Mouse (Mus musculus) G1E (cell line): ENCODE results near the gene Lrmda. TPM values are rescaled to one million over a fixed set of nuclear protein-coding genes. Genes with fewer than 3 reads are reported as not detected.

ENCODE experiments used
- ATAC-seq: 2 replicates; pipeline ENCODE4 v1.8.0; 2016; ENCODE audit warnings: mild to moderate bottlenecking; ENCODE audit not compliant: insufficient number of reproducible peaks, poor library complexity, low FRiP score, severe bottlenecking; ENCODE audit errors: extremely low read depth
- DNase-seq: peaks from one replicate; pipeline ENCODE4 v3.0.0; 2012; ENCODE audit warnings: low spot score
- H3K27me3 ChIP-seq: 2 replicates; pipeline ENCODE4 v1.6.1; 2012; ENCODE audit warnings: mild to moderate bottlenecking, low read length, inconsistent platforms; ENCODE audit not compliant: insufficient read depth
- H3K36me3 ChIP-seq: replicated peaks from 2 replicates; pipeline ENCODE3; 2012; ENCODE audit warnings: mild to moderate bottlenecking, inconsistent platforms
- H3K4me1 ChIP-seq: 2 replicates; pipeline ENCODE4 v1.6.1; 2012; ENCODE audit warnings: low read depth, low read length, inconsistent platforms, mixed read lengths; ENCODE audit not compliant: insufficient read depth
- H3K4me3 ChIP-seq: 2 replicates; pipeline ENCODE4 v1.5.1; 2012; ENCODE audit warnings: low read depth, mild to moderate bottlenecking, inconsistent platforms, low read length, moderate library complexity, mixed read lengths
- H3K9me3 ChIP-seq: replicated peaks from 2 replicates; pipeline ENCODE4 v1.6.1; 2012; ENCODE audit warnings: inconsistent platforms
- CTCF ChIP-seq: IDR thresholded peaks from 2 replicates; pipeline ENCODE4 v1.5.1; 2012; ENCODE audit warnings: low read depth, low read length, inconsistent platforms, mixed read lengths
- GATA1 ChIP-seq: IDR thresholded peaks from 2 replicates; pipeline ENCODE4 v1.6.1; 2012; ENCODE audit warnings: borderline replicate concordance, low read length, inconsistent platforms, mixed read lengths
- GATA2 ChIP-seq: IDR thresholded peaks from 2 replicates; pipeline ENCODE4 v1.6.1; 2012; ENCODE audit warnings: low read depth, low read length, inconsistent platforms, borderline replicate concordance
- POLR2AphosphoS5 ChIP-seq: IDR thresholded peaks from 2 replicates; pipeline ENCODE4 v1.6.1; 2012; ENCODE audit warnings: low read depth, low read length, inconsistent platforms; ENCODE audit not compliant: insufficient replicate concordance
- TAL1 ChIP-seq: conservative IDR thresholded peaks from 2 replicates; pipeline ENCODE4 v1.6.1; 2012; ENCODE audit warnings: low read depth, low read length, inconsistent platforms, mixed read lengths
- polyA plus RNA-seq: library from polyadenylated mRNA; stranded (reverse); fragments of >175 nt; gene quantifications from 2 replicates; pipeline ENCODE4 v1.2.3, GENCODE M21; 2012
- total RNA-seq, 2 experiments: library from RNA; stranded (forward) in 1 of 2; stranded (reverse) in 1 of 2; fragments of 200-1000 nt in 1 of 2; fragments of >200 nt in 1 of 2; fragmentation: Nextera tagmentation in 1 of 2; gene quantifications; 2 replicates each; pipeline ENCODE4 v1.2.3; 2014 to 2017

Lrmda gene
- total and polyA plus RNA-seq, 3 experiments: not detected

DNA sequence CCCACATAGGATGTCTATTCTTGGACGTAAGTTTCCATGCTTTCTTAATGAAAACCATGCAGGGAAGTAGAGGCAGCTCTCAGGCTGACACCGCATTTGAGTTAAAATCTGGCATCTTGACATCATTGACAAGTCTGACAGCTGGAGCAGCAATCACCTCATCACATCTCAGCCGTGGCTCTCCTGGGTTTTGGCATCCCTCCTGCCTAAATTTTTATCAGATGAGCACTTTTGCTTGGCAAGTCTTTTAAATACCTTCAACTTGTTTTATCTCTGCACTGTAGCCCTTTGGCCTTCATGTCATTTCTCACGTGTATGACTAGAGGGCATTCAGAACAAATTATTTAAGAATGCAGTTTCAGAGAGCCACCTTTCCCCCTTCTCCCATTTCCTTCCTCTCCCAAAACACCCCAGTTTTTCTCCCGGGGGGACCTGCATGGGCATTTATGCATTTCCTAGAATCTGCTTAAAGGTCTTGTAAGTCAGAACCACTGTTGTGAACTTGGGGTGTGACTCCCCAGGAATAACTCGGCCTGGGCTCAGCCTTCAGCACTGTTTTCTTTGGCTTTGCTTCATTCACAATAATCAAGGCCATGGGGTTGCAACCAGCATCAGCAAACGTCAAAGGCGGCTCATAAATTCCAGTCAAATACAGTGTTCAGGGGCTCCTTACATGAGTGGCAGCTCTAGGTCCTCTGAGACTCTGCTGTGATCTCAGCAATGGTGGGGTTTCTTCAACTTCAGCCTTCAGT, 975.8 kb downstream of the Lrmda start:
- Histone ChIP-seq H3K4me3 (no peak overlapping the region), H3K36me3 (no peaks in the 10 kb centered on the region), H3K27me3 (no peaks in the 10 kb centered on the region), H3K9me3 (peaks cover 4% of the 10 kb centered on the region; the same call in 1 of the 2 replicates), H3K4me1 (no peaks in the 10 kb centered on the region)
- ATAC-seq (no peak), DNase-seq (no peak)
- no peak for TF ChIP-seq POLR2AphosphoS5

DNA sequence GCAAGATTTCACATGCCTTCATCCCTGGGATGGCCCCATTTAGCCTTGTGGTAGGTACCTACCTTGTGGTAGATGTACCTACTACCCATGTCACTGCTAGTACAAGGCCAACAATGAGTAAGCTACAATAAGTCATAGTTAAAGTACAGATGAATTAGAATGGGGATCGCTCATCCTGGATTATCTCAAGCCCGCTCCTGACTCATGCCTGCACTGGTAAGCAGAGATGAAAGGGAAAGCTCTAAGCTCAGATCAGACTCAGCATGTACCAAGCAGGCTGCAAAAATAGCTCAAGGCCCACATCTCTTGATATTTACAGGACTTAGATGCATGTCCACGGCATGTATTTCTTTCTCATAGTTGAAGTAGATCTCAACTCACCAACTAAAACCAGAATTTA, 979.4 kb downstream of the Lrmda start:
- no peaks in the 10 kb centered on the region for H3K4me1 ChIP-seq
- H3K36me3 ChIP-seq: no peaks in the 10 kb centered on the region
- ATAC-seq (no peak), DNase-seq (no peak)
- H3K9me3 ChIP-seq: peaks cover 4% of the 10 kb centered on the region; the same call in 1 of the 2 replicates
- H3K27me3 ChIP-seq: no peaks in the 10 kb centered on the region
- TF ChIP-seq CTCF (no peak), POLR2AphosphoS5 (no peak), GATA1 (no peak), GATA2 (no peak), TAL1 (no peak)
- no peak overlapping the region for H3K4me3 ChIP-seq

DNA sequence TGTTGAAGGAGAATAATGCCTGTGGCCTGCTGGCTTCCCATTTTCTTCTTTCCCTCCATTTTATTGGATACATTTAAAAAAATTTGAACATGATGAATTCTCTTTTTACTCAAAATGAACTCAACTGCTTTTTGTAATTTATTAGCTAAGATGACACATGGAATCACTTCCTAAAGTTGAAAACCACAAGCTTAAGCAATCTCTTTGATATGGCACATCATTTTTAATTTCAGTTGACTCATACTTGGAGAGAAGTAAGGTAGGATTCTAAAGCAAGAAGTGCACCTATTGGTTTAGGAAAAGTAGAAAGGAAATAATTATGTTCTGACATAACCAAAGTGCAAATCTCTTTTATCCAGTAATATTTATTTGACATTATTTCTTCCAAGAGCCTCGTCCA, 992.5 kb downstream of the Lrmda start:
- TF ChIP-seq POLR2AphosphoS5: no peak
- TF ChIP-seq CTCF: no peak
- no peak for TF ChIP-seq GATA1
- TF ChIP-seq GATA2: no peak
- DNase-seq (no peak), ATAC-seq (no peak)
- H3K4me1 ChIP-seq: no peaks in the 10 kb centered on the region
- H3K36me3 ChIP-seq: no peaks in the 10 kb centered on the region
- H3K4me3 ChIP-seq: no peak overlapping the region
- H3K9me3 ChIP-seq: 0 out of 2 replicates have a peak, but pooled peaks cover 6% of the 10 kb centered on the region
- H3K27me3 ChIP-seq: no peaks in the 10 kb centered on the region

DNA sequence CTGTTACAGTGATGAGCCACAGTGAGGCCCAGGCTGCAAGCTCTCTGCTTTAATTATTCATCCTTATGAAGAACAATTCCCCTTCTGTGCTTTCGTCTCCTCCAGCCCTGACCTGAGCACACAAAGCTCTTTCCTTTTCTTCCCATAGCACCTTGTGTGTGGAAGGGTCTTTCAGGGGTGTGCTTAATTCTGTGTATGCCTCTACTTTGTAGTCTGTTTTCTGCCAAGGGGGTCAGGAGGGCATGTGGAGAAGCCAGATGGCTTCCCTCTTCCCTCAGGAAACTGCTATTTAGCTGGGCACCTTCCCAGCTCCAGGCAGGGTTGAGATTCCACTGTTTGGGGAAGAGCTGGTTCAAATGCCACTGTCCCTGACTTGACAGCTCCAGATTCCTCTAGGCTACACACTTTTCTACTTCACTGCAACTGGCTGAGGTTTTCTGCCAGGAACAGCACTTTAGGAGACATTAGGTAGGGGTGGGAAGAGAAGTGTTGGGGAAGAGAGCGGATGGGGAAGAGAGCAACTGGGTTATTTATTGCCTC, 995.3 kb downstream of the Lrmda start:
- H3K9me3 ChIP-seq: 0 out of 2 replicates have a peak, but pooled peaks cover 6% of the 10 kb centered on the region
- TF ChIP-seq TAL1: no peak
- TF ChIP-seq GATA1: no peak
- TF ChIP-seq POLR2AphosphoS5: no peak
- H3K4me1 ChIP-seq: no peaks in the 10 kb centered on the region
- no peaks in the 10 kb centered on the region for H3K27me3 ChIP-seq
- no peak overlapping the region for H3K4me3 ChIP-seq
- no peaks in the 10 kb centered on the region for H3K36me3 ChIP-seq
- DNase-seq (no peak), ATAC-seq (no peak)

DNA sequence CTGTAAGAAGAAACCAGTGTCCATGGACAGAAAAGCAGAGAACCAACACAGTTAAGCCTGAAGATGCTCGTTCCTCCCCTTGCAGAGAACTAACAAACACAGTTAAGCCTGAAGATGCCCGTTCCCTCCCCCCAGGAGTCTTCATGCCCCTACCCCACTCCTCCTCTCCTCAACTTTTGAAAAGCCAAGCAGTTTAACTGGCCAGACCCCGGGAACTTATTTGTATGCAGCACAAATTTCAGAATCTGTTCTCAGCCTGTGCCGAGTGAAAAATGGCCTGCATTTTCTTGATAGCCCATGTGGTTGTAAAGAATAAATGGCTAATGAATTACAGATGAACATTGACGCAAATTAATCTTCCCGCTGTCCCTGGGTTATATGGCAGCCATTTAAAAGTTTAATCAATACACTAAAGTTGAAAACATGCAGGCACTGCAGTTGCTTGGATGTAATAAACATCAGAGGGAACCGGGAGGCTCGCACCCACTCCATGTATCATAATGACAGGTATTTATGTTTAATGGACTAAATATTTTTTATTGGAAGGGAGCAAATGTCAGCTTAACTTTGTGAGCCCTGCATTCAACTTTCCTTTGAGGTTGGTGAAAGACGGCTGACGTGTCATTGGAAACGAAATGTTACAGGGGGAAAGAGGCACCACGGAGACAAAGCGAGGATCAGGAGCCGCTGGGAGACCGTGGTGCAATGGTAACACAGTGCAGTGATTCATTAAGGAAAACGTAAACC, 996.0 kb downstream of the Lrmda start:
- TF ChIP-seq GATA1 (no peak), GATA2 (no peak), CTCF (no peak), POLR2AphosphoS5 (no peak), TAL1 (no peak)
- Histone ChIP-seq H3K9me3 (0 out of 2 replicates have a peak, but pooled peaks cover 6% of the 10 kb centered on the region), H3K27me3 (no peaks in the 10 kb centered on the region), H3K4me3 (no peak overlapping the region), H3K4me1 (no peaks in the 10 kb centered on the region), H3K36me3 (no peaks in the 10 kb centered on the region)
- DNase-seq (no peak), ATAC-seq (no peak)

DNA sequence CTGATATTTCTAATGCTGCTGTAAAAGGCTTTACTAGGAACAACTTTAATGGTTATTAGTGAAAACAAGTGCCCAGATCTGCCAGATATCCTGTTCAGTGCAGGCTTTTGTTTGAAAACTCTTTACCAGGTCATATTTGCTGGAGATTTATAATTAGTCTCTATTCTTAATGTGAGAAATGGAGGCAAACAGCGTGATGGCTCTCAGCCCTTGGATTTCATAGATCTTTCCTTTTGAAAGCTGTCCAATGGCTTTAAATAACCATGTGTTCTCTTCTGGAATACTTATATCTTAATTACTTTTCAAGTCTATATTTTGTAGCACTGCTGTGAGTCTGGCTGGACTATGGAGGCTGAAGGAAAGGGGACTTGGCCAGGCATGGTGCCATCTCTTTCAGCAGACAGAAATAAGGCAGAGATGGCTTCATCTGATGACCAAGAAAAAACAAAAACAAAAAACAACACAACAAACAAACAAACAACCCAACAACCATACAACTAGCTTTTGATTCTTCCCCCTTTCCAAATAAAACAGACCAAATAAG, 996.6 kb downstream of the Lrmda start:
- Histone ChIP-seq H3K4me3 (no peak overlapping the region), H3K36me3 (no peaks in the 10 kb centered on the region), H3K27me3 (no peaks in the 10 kb centered on the region), H3K9me3 (0 out of 2 replicates have a peak, but pooled peaks cover 6% of the 10 kb centered on the region), H3K4me1 (no peaks in the 10 kb centered on the region)
- DNase-seq (no peak), ATAC-seq (no peak)
- no peak for TF ChIP-seq TAL1
- no peak for TF ChIP-seq POLR2AphosphoS5
- no peak for TF ChIP-seq CTCF
- no peak for TF ChIP-seq GATA1
- no peak for TF ChIP-seq GATA2
